ENCODE assay signal across 16 mouse cellular contexts in genomic region chr16:31364475-31364874, GRCm38 (mm10). TPM values are rescaled to one million over a fixed set of nuclear protein-coding genes. Genes with fewer than 3 reads are reported as not detected.
A peak's percentile ranks its signal among the peaks of the same experiment; 100 is the strongest.
DNase-seq lines count a peak whose midpoint lies in the region; ATAC-seq and TF ChIP-seq lines count a peak whose summit lies in the region.
"Had no signal": no experiment of that assay in that cellular context is flagged by ENCODE, and none has a peak within 500 bp of the region (broad histone marks: within the 10 kb centered on the region; RNA-seq: fewer than 3 reads in every experiment).

No protein-coding gene starts in this region.

- TF ChIP-seq POLR2A in small intestine, adult 2 months (IDR thresholded peaks at IDR 0.05; ENCODE audit: low read depth, low read length), result no peak

- DNase-seq in heart, adult 11 months, result peak; percentile 64
- DNase-seq in heart, adult 8-10 months (ENCODE audit: low spot score), result no peak
- peak; percentile 11 for DNase-seq in midbrain, embryonic 10.5 days (ENCODE audit: low spot score)
- no peak for DNase-seq in midbrain, embryonic 11.5 days (ENCODE audit: low spot score, missing footprints)
- DNase-seq in frontal cortex, postnatal 10 days (ENCODE audit: low spot score in 2 of 2), result peak; percentile 29 to 48
- DNase-seq in hindbrain, embryonic 14.5 days (ENCODE audit: low spot score), result no peak
- DNase-seq: adrenal gland, postnatal 25 days; B cell, adult 2 months; embryo, embryonic 11 days; lung, postnatal 4 days; thymus, adult 18-20 months had no signal

- no peak for ATAC-seq in midbrain, embryonic 11.5 days (ENCODE audit: low FRiP score)
- ATAC-seq in hindbrain, embryonic 14.5 days (ENCODE audit: low FRiP score), result no peak
- ATAC-seq in monocyte, adult 5-6 weeks (replicated peaks; ENCODE audit: insufficient number of reproducible peaks, low FRiP score, low TSS enrichment, poor library complexity, severe bottlenecking), result no peak
- ATAC-seq: midbrain, embryonic 16.5 days had no signal

- no peaks in the 10 kb centered on the region for H3K36me3 ChIP-seq in midbrain, embryonic 10.5 days
- no peaks in the 10 kb centered on the region for H3K36me3 ChIP-seq in midbrain, embryonic 11.5 days (ENCODE audit: control insufficient read depth, insufficient read depth, low read length)
- no peaks in the 10 kb centered on the region for H3K36me3 ChIP-seq in small intestine, adult 2 months (ENCODE audit: control insufficient read depth, insufficient read depth, low read length)
- no peaks in the 10 kb centered on the region for H3K36me3 ChIP-seq in hindbrain, embryonic 14.5 days (replicated peaks; ENCODE audit: control insufficient read depth, insufficient read depth)
- H3K36me3 ChIP-seq: liver, embryonic 15.5 days had no signal

- H3K9me3 ChIP-seq in midbrain, embryonic 10.5 days (replicated peaks), result no peaks in the 10 kb centered on the region
- no peaks in the 10 kb centered on the region for H3K9me3 ChIP-seq in midbrain, embryonic 11.5 days (ENCODE audit: control insufficient read depth, low read length)
- H3K9me3 ChIP-seq in hindbrain, embryonic 14.5 days (ENCODE audit: control insufficient read depth, low read length), result no peaks in the 10 kb centered on the region
- H3K9me3 ChIP-seq: liver, embryonic 15.5 days had no signal

- no peak overlapping the region for H3K4me2 ChIP-seq in midbrain, embryonic 11.5 days
- H3K4me2 ChIP-seq in hindbrain, embryonic 14.5 days (replicated peaks), result no peak overlapping the region
- H3K4me2 ChIP-seq: liver, embryonic 15.5 days had no signal

- no peak overlapping the region for H3K9ac ChIP-seq in midbrain, embryonic 11.5 days (ENCODE audit: low read length)
- H3K9ac ChIP-seq in hindbrain, embryonic 14.5 days, result no peak overlapping the region
- H3K9ac ChIP-seq: liver, embryonic 15.5 days had no signal

- H3K27me3 ChIP-seq in midbrain, embryonic 10.5 days (ENCODE audit: low read depth, poor library complexity, severe bottlenecking), result peaks cover 8% of the 10 kb centered on the region
- H3K27me3 ChIP-seq in midbrain, embryonic 11.5 days (ENCODE audit: control insufficient read depth, insufficient read depth, low read length), result no peaks in the 10 kb centered on the region
- no peaks in the 10 kb centered on the region for H3K27me3 ChIP-seq in small intestine, adult 2 months (ENCODE audit: control insufficient read depth, insufficient read depth, low read length)
- no peaks in the 10 kb centered on the region for H3K27me3 ChIP-seq in hindbrain, embryonic 14.5 days (ENCODE audit: control insufficient read depth, insufficient read depth, low read length)

- no peak for TF ChIP-seq CTCF in small intestine, adult 2 months (IDR thresholded peaks at IDR 0.05; ENCODE audit: extremely low read depth, insufficient read length, insufficient replicate concordance, low read depth, low read length)

- H3K27ac ChIP-seq in midbrain, embryonic 10.5 days (replicated peaks), result no peak overlapping the region
- no peak overlapping the region for H3K27ac ChIP-seq in midbrain, embryonic 11.5 days (ENCODE audit: low read depth, low read length)
- H3K27ac ChIP-seq in small intestine, adult 2 months (ENCODE audit: insufficient read depth, low read depth, low read length), result peak overlapping the region; percentile 75
- no peak overlapping the region for H3K27ac ChIP-seq in hindbrain, embryonic 14.5 days
- H3K27ac ChIP-seq: liver, embryonic 15.5 days had no signal

- 50% methylated on average over 7 of the region's 7 CpGs for WGBS in midbrain, embryonic 10.5 days
- 51% methylated on average over 7 of the region's 7 CpGs for WGBS in midbrain, embryonic 11.5 days
- WGBS in small intestine, adult 2 months, result 21% methylated on average over 7 of the region's 7 CpGs
- WGBS in hindbrain, embryonic 14.5 days, result 55% methylated on average over 7 of the region's 7 CpGs

- H3K4me1 ChIP-seq in midbrain, embryonic 10.5 days, result peaks cover 5% of the 10 kb centered on the region
- H3K4me1 ChIP-seq in midbrain, embryonic 11.5 days (ENCODE audit: control insufficient read depth, insufficient read depth, low read length), result no peaks in the 10 kb centered on the region
- H3K4me1 ChIP-seq in small intestine, adult 2 months (ENCODE audit: control insufficient read depth, insufficient read depth, insufficient read length, low read length), result peaks cover 19% of the 10 kb centered on the region; the same call in 1 of the 2 replicates
- no peaks in the 10 kb centered on the region for H3K4me1 ChIP-seq in hindbrain, embryonic 14.5 days (replicated peaks; ENCODE audit: control insufficient read depth, insufficient read depth, low read length)

- H3K4me3 ChIP-seq in midbrain, embryonic 10.5 days, result no peak overlapping the region
- H3K4me3 ChIP-seq in midbrain, embryonic 11.5 days (ENCODE audit: low read depth, low read length), result no peak overlapping the region
- H3K4me3 ChIP-seq in small intestine, adult 2 months (ENCODE audit: low read depth, low read length), result no peak overlapping the region
- no peak overlapping the region for H3K4me3 ChIP-seq in hindbrain, embryonic 14.5 days (replicated peaks; ENCODE audit: low read length)
- H3K4me3 ChIP-seq: erythroblast, embryonic 14.5 days; liver, embryonic 15.5 days had no signal

RNA-seq across cellular contexts. Expression of gene Apod, which starts 49.9 kb away (rescaled TPM):
- total RNA-seq in heart, adult 8-10 months (2022), result 1 to 10 TPM; 3.6 to 6.1 (median 4.9) TPM
- polyA plus RNA-seq in midbrain, embryonic 10.5 days (2016; fragmentation: Nextera tagmentation; extraction: Ambion mirVana), result 17.4 and 29.0 TPM in 2 replicates
- 49.9 and 55.1 TPM in 2 replicates for polyA plus RNA-seq in midbrain, embryonic 11.5 days (2014; fragmentation: Nextera tagmentation; extraction: Ambion mirVana)
- 0.06 and 0.35 TPM in 2 replicates for polyA plus RNA-seq in small intestine, adult 2 months (2012; rRNA removed)
- polyA plus RNA-seq in hindbrain, embryonic 14.5 days (2014; fragmentation: Nextera tagmentation; extraction: Ambion mirVana), result 73.7 and 76.7 TPM in 2 replicates
- total RNA-seq in monocyte, adult 5-6 weeks (2017), result not detected in 3 replicates
- polyA plus RNA-seq: erythroblast, embryonic 14.5 days; liver, embryonic 15.5 days had no signal

RNA-seq across cellular contexts. Expression of gene Bdh1, which starts 57.6 kb away (rescaled TPM):
- 100 to 1,000 TPM; 234 to 417 (median 264) TPM for total RNA-seq in heart, adult 8-10 months (2022)
- polyA plus RNA-seq in midbrain, embryonic 10.5 days (2016; fragmentation: Nextera tagmentation; extraction: Ambion mirVana), result 11.2 and 15.2 TPM in 2 replicates
- polyA plus RNA-seq in midbrain, embryonic 11.5 days (2014; fragmentation: Nextera tagmentation; extraction: Ambion mirVana), result 19.0 and 21.3 TPM in 2 replicates
- polyA plus RNA-seq in small intestine, adult 2 months (2012; rRNA removed), result 51.0 and 83.3 TPM in 2 replicates
- polyA plus RNA-seq in hindbrain, embryonic 14.5 days (2014; fragmentation: Nextera tagmentation; extraction: Ambion mirVana), result 92.7 and 118 TPM in 2 replicates
- total RNA-seq in monocyte, adult 5-6 weeks (2017), result 0.68 to 3.1 TPM (median 1.2 TPM) in 3 replicates

Comparison
In these comparisons a context has a peak if more than half of its experiments do, and no peak if none do; other contexts are left out.
1. DNase-seq: peak in heart, adult 11 months (single experiment), midbrain, embryonic 10.5 days (single experiment) and frontal cortex, postnatal 10 days (2 of 2); none in heart, adult 8-10 months (single experiment), midbrain, embryonic 11.5 days (single experiment) and hindbrain, embryonic 14.5 days (single experiment).
2. RNA of gene Apod, which starts 49.9 kb away (polyA plus RNA-seq): 73.7 to 76.7 TPM in hindbrain, embryonic 14.5 days, 49.9 to 55.1 TPM in midbrain, embryonic 11.5 days and 17.4 to 29.0 TPM in midbrain, embryonic 10.5 days; 0.06 to 0.35 TPM in small intestine, adult 2 months; every median in the first group is over 10 times any median in the second.